Mouse (Mus musculus) gastrocnemius, postnatal 14 days (tissue): ENCODE data around the gene Lrfn1. TPM values are rescaled to one million over a fixed set of nuclear protein-coding genes. Genes with fewer than 3 reads are reported as not detected.
A peak's percentile ranks its signal among the peaks of the same experiment; 100 is the strongest.

ENCODE experiments used
- DNase-seq: peaks from one replicate; pipeline ENCODE4 v3.0.0; 2021; ENCODE audit warnings: mixed read lengths
- intact Hi-C: fragments of 180-260 bp; cut with DNase I; formaldehyde crosslinking; loops from one replicate; pipeline ENCODE4 v1.15.1; 2025; ENCODE audit warnings: low total_unique reads
- total RNA-seq, 2 experiments: library from RNA; stranded (reverse); gene quantifications; 2 replicates each; pipeline ENCODE4 v1.2.3; 2021

Gene Lrfn1
- total RNA-seq, 2 experiments from 2014 or later: 1.2 to 1.4 TPM

- no peak for DNase-seq
- intact Hi-C loops: no loop called here
Measured at GRCm38 (mm10) chr7:28444344-28444974, 7.3 kb upstream of the Lrfn1 start.

GRCm38 (mm10) chr7:28446446-28446845, 5.3 kb upstream of the Lrfn1 start:
- DNase-seq: peak; percentile 72
- intact Hi-C loops: loop anchor here (5.0 kb wide), 2 partner anchors 81 to 156 kb away; no protein-coding TSS in a partner anchor

DNA sequence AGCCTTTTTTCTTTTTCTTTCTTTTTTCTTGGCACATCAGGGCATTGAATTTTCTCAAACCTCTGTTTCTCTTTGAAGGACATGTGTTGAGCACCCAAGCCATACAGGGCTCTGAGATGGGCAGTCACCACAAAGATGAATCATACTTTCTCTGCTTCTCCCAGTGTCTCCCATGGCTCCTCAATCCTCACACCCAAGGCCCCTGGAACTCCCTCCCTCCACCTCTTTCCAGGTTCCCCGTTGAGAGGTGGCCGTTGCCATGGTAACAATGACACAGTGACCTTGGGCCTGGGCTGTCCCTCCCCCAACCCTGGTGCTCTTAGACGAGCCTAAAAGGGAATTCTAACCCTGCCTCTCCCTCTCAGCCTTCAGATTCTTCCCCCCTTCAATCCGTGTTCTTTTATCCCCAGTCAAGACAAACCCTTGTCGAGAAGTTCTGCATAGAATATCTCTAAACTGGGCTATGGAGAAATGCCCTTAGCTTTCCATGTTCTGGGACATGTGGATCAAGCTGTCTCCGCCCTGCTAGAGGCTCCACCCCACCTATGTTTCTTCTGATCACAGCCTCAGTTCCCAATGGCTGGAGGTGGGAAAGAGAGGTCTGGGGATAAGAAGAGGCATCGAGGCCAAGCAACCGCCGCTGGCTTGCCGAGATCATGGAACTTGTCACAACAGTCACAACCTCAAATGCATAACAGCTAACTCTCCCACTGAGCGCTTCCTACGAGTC, 4.5 kb upstream of the Lrfn1 start:
- intact Hi-C loops: loop anchor here (5.0 kb wide), 2 partner anchors 80 to 155 kb away; no protein-coding TSS in a partner anchor
- no peak for DNase-seq

- DNase-seq: no peak
- intact Hi-C loops: loop anchor here (5.0 kb wide), 2 partner anchors 79 to 154 kb away; no protein-coding TSS in a partner anchor
Measured at GRCm38 (mm10) chr7:28447865-28448820, 3.6 kb upstream of the Lrfn1 start.

- intact Hi-C loops: no loop called here
- no peak for DNase-seq
Measured at GRCm38 (mm10) chr7:28452361-28453005, 703 bp downstream of the Lrfn1 start.

- DNase-seq: no peak
- intact Hi-C loops: no loop called here
Measured at GRCm38 (mm10) chr7:28460361-28460760, 8.6 kb downstream of the Lrfn1 start.

GRCm38 (mm10) chr7:28462769-28463168, 11.0 kb downstream of the Lrfn1 start:
- no peak for DNase-seq
- intact Hi-C loops: no loop called here

GRCm38 (mm10) chr7:28464416-28465212, 12.8 kb downstream of the Lrfn1 start:
- intact Hi-C loops: no loop called here
- DNase-seq: no peak

- DNase-seq: no peak
- intact Hi-C loops: no loop called here
Measured at GRCm38 (mm10) chr7:28466721-28467212, 15.0 kb downstream of the Lrfn1 start.

- intact Hi-C loops: no loop called here
- peak; percentile 62 for DNase-seq
Measured at GRCm38 (mm10) chr7:28467213-28467751, 15.5 kb downstream of the Lrfn1 start.

DNA sequence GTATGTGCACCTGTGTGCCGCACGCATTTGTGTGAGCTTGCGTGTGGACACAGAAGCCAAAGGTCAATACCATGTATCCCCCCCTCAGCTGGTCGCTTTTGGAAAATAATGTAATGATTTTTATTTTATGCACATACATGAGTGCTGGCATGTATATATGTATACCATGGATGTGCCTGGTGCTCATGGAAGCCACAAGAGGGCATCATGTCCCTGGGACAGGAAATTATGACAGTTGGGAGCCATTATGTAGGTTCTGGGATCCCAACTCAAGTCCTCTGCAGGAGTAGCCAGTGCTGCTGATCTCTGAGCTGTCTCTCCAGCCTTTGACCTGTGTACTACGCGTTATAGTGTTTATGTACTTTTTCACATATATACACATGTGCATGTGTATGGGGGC, 24.4 kb downstream of the Lrfn1 start:
- DNase-seq: no peak
- intact Hi-C loops: no loop called here

GRCm38 (mm10) chr7:28477363-28477762, 25.6 kb downstream of the Lrfn1 start:
- intact Hi-C loops: no loop called here
- no peak for DNase-seq

DNA sequence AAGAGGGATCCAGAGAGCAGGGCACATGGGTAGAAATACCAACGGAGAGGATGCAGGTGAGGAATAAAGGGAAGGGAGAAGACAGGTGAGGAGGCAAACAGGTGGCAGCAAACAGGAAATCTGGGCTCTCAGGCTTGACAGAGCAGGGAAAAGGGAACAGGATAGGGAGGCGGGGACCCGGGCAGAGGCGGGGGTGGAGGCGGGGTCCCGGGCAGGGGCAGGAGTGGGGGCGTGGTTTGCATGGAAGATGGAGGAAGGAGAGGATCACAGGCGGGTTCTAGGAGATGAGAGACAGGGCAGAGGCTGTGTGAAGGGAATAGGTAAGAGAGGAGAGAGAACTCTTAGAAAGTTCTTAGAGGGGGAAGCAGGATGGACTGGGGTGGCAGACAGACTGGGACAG, 27.1 kb downstream of the Lrfn1 start:
- no peak for DNase-seq
- intact Hi-C loops: no loop called here

DNA sequence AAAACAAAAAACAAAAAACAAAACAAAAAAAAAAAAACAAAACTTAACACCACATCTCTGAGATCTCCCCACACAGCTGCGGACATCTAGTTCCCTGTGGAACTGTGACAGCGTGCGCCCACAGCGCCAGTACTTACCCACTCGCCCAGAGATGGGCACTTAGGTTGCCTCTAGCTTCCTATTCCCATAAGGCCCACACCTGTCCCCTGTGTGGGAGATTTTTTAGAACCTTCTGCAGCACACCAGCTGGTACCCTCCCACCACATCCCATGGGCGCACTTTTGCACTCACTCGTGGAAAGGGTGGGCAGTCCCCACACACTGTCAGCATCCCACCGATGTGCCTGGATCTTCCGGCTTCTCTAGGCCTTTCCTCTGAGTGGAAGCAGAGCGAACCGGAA, 31.1 kb downstream of the Lrfn1 start:
- no peak for DNase-seq
- intact Hi-C loops: loop anchor here (10.0 kb wide), 1 partner anchor 62 kb away; the partner anchor contains the start of genes Nccrp1 and Sycn

GRCm38 (mm10) chr7:28484192-28484591, 32.4 kb downstream of the Lrfn1 start:
- intact Hi-C loops: loop anchor here (10.0 kb wide), 1 partner anchor 61 kb away; the partner anchor contains the start of genes Nccrp1 and Sycn
- DNase-seq: no peak

- peak; percentile 11 for DNase-seq
- intact Hi-C loops: loop anchor here (10.0 kb wide), 1 partner anchor 57 kb away; the partner anchor contains the start of genes Nccrp1 and Sycn
Measured at GRCm38 (mm10) chr7:28488030-28488491, 36.3 kb downstream of the Lrfn1 start.

DNA sequence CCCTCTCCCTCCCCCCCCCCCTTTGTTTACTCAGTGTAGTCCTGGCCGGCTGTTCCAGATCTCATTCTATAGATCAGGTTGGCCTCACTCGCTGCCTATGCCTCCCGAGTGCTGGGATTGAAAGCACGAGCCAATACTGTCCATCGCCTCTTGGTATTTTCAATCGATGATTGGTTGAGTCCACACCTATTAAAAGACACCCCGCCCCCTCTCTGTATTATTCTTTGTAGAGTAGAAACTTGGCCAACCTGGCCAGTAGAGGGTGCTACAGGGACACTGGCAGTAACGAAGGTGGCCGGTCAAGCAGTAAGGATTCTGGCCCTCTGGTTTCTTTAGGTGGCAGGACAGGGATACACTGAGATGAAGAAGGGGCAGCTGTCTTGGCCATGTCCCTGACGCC, 38.6 kb downstream of the Lrfn1 start:
- DNase-seq: peak; percentile 22
- intact Hi-C loops: loop anchor here (5.0 kb wide), 1 partner anchor 112 kb away; no protein-coding TSS in a partner anchor

DNA sequence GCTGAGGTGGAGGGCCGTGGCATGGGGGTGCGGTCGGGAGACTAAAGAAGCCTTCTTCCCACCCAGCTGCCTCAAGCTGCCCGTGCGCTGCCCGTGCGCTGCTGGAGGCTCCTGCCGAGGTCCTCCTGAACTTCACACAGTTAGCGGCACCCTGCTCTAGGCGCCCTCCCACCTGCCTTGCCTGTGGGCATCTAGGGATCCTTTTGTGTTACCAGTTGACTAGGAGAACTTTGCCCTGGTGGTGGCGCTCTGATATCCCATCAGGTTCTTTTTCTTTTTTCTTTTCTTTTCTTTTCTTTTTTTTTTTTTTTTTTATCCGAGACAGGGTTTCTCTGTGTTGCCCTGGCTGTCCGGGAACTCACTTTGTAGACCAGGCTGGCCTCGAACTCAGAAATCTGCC, 39.1 kb downstream of the Lrfn1 start:
- no peak for DNase-seq
- intact Hi-C loops: loop anchor here (5.0 kb wide), 1 partner anchor 111 kb away; no protein-coding TSS in a partner anchor
